Mouse (Mus musculus) cerebellum, postnatal 25 days (tissue): ENCODE measurements around the gene Gba.
"Not testable (repeated sequence)": the region's sequence is repeated elsewhere in the genome, so short reads cannot be mapped to it uniquely, and the experiment has no call there.

Experiments
- DNase-seq, 2 experiments: peaks; one replicate each; pipeline ENCODE4 v3.0.0; 2021; ENCODE audit warnings: mixed read lengths in 2 of 2

The Gba gene

GRCm38 (mm10) chr3:89216407-89216806 lies 13.7 kb downstream of the Gba start:
- not testable (repeated sequence) for DNase-seq

- DNase-seq, result no peak
Measured at GRCm38 (mm10) chr3:89218271-89218670, 15.5 kb downstream of the Gba start.

- DNase-seq, result no peak
Measured at GRCm38 (mm10) chr3:89219546-89219945, 16.8 kb downstream of the Gba start.

- DNase-seq, result no peak
Measured at GRCm38 (mm10) chr3:89221167-89221566, 18.4 kb downstream of the Gba start.

GRCm38 (mm10) chr3:89224796-89225195 lies 22.1 kb downstream of the Gba start:
- no peak for DNase-seq

- DNase-seq, result no peak
Measured at GRCm38 (mm10) chr3:89225321-89225815, 22.6 kb downstream of the Gba start.

- DNase-seq, result no peak
Measured at GRCm38 (mm10) chr3:89225918-89226317, 23.2 kb downstream of the Gba start.

GRCm38 (mm10) chr3:89226361-89226760 lies 23.6 kb downstream of the Gba start:
- DNase-seq, result no peak

- no peak for DNase-seq
Measured at GRCm38 (mm10) chr3:89226900-89227299, 24.2 kb downstream of the Gba start, which contains the start of gene Mtx1. Gene Mtx1, minus strand, starts transcription at chr3:89227088.

GRCm38 (mm10) chr3:89227307-89228179 lies 24.8 kb downstream of the Gba start:
- peak; percentile 51 to 63 for DNase-seq

- peak; percentile 92 to 94 for DNase-seq
Measured at GRCm38 (mm10) chr3:89228180-89228549, 25.4 kb downstream of the Gba start.

- DNase-seq, result no peak
Measured at GRCm38 (mm10) chr3:89228836-89229235, 26.1 kb downstream of the Gba start, which contains the start of gene Muc1. Gene Muc1, plus strand, starts transcription at chr3:89229057.

- DNase-seq, result no peak
Measured at GRCm38 (mm10) chr3:89229276-89229675, 26.5 kb downstream of the Gba start.

- no peak for DNase-seq
Measured at GRCm38 (mm10) chr3:89230561-89230960, 27.8 kb downstream of the Gba start.

GRCm38 (mm10) chr3:89231345-89231744 lies 28.6 kb downstream of the Gba start:
- no peak for DNase-seq

- DNase-seq, result peak in 1 of 2 experiments; percentile 65
Measured at GRCm38 (mm10) chr3:89231772-89232275, 29.1 kb downstream of the Gba start.

- DNase-seq, result no peak
Measured at GRCm38 (mm10) chr3:89232614-89233013, 29.9 kb downstream of the Gba start.

- DNase-seq, result peak in 1 of 2 experiments; percentile 37
Measured at GRCm38 (mm10) chr3:89233562-89234110, 30.9 kb downstream of the Gba start.

GRCm38 (mm10) chr3:89236516-89236915 lies 33.8 kb downstream of the Gba start:
- no peak for DNase-seq

GRCm38 (mm10) chr3:89237682-89238081 lies 35.0 kb downstream of the Gba start:
- DNase-seq, result no peak

GRCm38 (mm10) chr3:89238494-89238893 lies 35.8 kb downstream of the Gba start:
- DNase-seq, result no peak

- peak; percentile 70 to 83 for DNase-seq
Measured at GRCm38 (mm10) chr3:89242331-89242895, 39.7 kb downstream of the Gba start.

- peak; percentile 34 to 52 for DNase-seq
Measured at GRCm38 (mm10) chr3:89243609-89244008, 40.9 kb downstream of the Gba start.
